Mouse (Mus musculus) E14TG2a.4 (cell line): ENCODE measurements around the gene Mtch1.

Experiments used
- CTCF ChIP-seq: conservative IDR thresholded peaks from 2 replicates; pipeline ENCODE4 v1.5.1; 2014; ENCODE audit warnings: low read length
- NANOG ChIP-seq: IDR thresholded peaks from 2 replicates; pipeline ENCODE4 v1.6.1; 2014; ENCODE audit warnings: borderline replicate concordance, low read length, mixed read lengths
- POU5F1 ChIP-seq: IDR thresholded peaks from 2 replicates; pipeline ENCODE4 v1.6.1; 2014; ENCODE audit warnings: low read length, borderline replicate concordance

DNA sequence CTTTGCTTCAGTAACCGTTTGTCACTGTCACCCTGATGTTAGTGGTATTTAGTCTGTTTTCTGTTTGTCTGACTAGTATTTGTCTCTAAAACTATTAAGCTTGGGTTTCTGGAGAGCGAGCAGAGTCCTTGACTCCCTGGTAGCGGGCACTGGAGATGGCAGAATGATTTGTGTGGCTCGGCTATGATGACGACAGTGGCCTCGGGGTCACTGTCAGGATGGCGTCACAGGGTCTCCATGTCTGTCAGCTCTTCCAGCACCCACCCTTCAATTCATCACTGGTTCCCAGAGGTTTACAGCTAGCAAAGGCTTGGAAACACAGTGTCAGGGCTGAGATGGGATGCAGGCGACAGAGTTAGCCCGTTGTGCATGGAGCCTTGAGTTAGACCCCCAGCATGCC, 36.2 kb upstream of the Mtch1 start:
- no peak for TF ChIP-seq CTCF
- TF ChIP-seq POU5F1: no peak
- no peak for TF ChIP-seq NANOG
